Mouse (Mus musculus): Measurements from ENCODE around the gene 1190002N15Rik.

GRCm38 (mm10) chr9:94540343-94541095 is 2.6 kb upstream of the 1190002N15Rik start:
- TF ChIP-seq CTCF (IDR thresholded peaks at IDR 0.05; ENCODE audit: extremely low read depth, insufficient read depth, insufficient read length, insufficient replicate concordance) (no peak), POLR2A (IDR thresholded peaks at IDR 0.05; ENCODE audit: low read depth, low read length) (no peak)
